Mouse (Mus musculus) G1E-ER4 (cell line): ENCODE measurements around the gene Fcho1. TPM values are rescaled to one million over a fixed set of nuclear protein-coding genes. Genes with fewer than 3 reads are reported as not detected.

Experiments
- GATA1 ChIP-seq: IDR thresholded peaks from one replicate; pipeline ENCODE4 v1.8.0; 2012; ENCODE audit warnings: low read length, inconsistent platforms
- polyA plus RNA-seq: library from polyadenylated mRNA; stranded (reverse); fragments of >175 nt; gene quantifications from 2 replicates; pipeline ENCODE4 v1.2.3, GENCODE M21; 2012

Gene Fcho1
- polyA plus RNA-seq, 1 experiment = 36.1 TPM

DNA sequence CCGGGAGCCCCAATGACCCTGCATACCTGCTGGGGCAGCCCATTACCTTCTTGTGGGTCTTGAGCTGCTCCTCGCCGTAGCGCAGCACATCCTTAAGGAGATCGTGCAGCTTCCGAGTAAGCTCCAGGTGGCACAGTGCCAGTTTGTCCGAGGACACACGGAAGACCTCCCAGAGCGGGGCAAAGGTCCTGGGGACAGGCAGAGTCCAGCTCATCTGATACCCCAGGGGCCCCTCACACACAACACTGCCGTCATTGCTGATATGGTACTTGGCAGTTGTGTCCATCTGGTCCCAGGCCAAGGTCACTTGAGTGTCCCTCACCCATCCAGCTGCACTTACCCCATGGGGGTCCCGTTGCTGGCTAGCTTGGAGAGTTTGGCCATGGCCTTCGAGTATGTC is 8.4 kb downstream of the Fcho1 start:
- TF ChIP-seq GATA1 = no peak

GRCm38 (mm10) chr8:71716561-71717053 is 8.9 kb downstream of the Fcho1 start:
- no peak for TF ChIP-seq GATA1

DNA sequence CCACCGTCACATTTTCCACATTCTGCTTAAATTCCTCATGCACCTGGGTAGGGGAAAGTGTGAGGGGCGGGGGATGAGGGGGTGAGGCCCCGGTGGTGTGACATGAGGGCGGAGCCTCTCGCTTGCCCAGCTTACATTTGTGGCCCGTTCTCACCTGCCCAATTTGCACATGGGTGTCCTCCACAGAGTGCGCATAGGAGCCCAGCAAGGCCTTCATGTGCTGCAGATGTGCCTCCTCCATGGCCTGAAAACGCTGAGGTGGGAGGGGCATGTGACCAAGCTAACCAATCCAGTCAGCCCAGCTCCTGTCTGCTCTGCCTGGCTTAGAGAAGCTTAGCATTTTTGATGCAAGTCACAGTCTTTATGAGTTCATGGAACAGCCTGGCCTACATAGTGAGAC is 10.0 kb downstream of the Fcho1 start:
- TF ChIP-seq GATA1 = no peak

DNA sequence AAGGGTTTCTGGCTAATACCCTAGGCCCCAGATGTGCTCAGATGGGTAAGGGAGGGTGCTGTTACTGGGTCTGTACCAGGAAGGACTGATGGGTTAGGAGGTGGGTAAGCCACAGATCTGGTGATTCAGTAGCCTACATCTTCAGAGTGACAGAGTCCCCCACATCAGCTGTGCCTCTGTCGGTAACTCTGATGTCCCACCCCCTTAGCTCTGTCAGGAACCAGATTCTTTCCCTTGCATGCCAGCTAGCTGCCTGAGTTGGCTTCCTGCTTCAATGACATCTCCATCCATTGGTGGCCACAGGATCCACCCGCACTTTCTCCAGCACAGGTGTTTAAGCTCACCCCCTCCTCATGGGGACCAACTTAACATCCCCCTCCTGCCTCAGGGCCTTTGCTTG is 13.9 kb downstream of the Fcho1 start:
- no peak for TF ChIP-seq GATA1

- no peak for TF ChIP-seq GATA1
These were observed 15.6 kb downstream of the Fcho1 start for GRCm38 (mm10) chr8:71709800-71710446.

- no peak for TF ChIP-seq GATA1
These were observed 16.2 kb downstream of the Fcho1 start for GRCm38 (mm10) chr8:71709134-71709799.

DNA sequence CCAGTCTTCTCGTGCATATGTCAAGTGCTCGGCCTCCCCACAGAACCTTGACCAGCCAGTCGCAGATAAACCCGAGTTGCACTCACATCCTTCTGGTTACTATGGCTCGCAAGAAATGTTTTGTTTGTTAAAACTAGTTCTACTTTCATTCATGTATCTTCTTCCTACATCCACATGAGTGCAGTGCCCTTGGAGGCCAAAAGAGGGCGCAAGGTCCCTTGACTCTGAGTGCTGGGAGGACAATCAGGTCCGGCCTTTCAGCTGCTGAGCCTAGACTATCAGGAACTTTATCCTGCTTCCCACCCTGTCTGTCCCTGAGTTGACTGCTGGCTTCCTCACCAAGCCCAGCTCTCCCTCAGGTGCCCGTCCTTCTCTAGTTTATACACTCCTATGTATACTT is 17.6 kb downstream of the Fcho1 start:
- TF ChIP-seq GATA1 = no peak

DNA sequence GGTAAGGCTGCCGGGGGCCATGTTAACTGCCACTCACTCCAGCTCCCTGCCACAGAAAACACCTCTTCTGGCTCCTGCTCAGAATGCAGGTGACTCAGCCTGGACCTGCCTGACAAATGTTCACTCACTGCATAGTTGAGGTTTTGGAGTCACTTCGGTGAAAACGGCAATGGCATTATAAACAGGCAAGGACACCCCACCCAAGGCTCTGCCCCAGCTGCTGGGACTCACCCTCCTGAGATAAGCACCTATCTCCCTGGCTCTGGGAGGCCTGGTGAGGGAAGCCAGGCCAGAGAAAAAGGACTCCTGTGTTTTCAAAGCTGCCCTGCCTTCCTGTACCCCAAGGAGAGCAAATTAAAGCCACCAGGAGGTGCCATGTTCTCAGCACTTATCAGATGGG is 22.6 kb downstream of the Fcho1 start:
- no peak for TF ChIP-seq GATA1

DNA sequence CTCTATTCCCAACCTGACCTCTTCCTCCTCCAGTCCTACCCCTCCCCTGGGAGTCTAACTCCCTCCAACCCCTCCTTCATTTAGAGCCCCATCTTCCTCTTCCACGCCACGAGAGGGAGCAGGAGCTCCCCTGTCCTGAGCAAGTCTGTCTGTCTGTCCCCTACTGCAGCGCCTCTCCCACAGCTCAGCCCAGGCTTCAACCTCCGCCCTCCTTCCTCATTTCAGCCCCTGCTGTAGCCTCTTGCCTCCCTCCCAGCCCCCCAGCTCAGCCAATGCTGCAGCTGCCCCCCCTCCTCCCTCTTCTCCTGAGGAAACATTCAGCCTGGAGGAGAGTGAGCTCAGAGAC is 23.5 kb downstream of the Fcho1 start:
- no peak for TF ChIP-seq GATA1

GRCm38 (mm10) chr8:71701414-71702086 is 24.0 kb downstream of the Fcho1 start, which contains the start of gene B3gnt3:
TSS of gene B3gnt3 (minus strand) at chr8:71701789.
- no peak for TF ChIP-seq GATA1

DNA sequence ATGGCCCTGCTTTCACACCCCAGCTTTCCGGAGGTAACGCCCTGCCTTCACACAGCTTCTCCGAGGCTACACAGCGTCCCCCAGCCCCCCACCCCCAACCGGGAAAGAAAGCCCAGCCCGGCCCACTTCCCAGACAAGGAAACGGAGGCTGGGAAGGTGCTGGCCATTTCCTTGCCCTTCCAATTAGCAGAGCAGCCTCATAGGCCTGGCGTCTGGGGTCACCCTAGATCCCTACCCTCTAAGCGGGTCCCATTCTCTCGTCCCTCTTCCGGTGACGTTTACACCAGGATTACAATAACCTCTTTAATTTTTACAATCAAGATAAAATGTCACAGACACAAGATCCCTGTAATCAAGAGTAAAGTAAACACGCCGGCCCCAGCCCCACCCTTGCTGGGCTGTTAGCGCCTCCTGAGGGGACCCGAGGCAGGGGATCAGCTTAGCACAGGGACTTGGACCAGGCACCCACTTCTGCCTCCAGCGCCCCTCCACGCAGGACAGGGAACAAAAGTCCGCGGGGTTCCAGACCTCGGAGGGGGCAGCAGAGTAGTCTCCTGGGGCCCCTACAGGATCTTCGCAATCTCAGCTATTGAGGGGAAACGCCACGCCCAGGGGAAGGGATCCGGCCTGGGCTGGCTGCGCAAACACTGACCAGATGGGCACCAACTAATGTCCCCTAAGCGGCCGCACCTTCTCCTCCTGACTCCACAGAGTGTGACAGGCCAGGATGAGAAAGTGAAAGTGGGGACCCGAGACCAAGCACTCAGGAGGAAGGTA is 24.8 kb downstream of the Fcho1 start:
- TF ChIP-seq GATA1 = no peak

DNA sequence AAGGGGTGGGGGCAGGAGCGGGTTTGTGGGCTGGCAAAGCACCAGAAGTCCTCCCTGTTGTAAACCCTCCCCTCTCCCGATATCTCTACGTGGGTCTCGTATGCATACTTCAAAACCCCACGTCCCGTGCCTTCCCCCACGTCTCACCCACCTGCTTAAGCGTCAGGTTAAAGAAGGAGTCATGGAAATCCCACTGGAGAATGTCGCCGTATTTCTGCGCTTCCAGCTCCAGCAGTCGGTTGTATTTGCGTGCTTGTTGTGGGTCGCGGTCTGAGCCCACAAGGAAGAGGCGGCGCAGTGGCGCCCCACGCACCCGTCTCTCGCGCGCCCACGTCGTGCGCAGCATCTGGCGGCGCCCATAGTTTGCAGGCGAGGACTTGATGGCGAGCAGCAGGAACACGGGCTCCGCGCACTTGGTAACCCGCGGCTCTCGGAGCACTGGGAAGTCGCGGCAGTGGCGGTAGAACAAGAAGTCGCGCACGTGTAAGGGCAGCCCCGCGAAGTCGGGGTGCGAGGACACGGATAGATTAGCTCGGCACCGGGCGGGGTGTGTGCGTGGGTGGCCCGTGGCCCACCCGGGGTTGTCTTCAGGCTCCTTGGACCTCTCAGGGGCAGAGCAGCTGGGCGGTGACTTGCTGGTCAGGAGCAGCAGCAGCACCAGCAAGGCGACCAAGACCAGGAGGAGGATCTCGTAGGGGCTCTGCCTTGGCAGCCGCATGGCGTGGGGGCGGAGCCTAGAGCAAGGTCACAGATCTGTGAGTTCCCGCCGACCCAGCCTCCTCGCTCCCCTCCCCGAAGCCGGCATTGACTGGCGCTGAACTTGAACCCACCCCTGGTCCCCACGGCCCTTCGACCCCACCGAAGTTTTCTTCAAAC is 32.1 kb downstream of the Fcho1 start:
- no peak for TF ChIP-seq GATA1

DNA sequence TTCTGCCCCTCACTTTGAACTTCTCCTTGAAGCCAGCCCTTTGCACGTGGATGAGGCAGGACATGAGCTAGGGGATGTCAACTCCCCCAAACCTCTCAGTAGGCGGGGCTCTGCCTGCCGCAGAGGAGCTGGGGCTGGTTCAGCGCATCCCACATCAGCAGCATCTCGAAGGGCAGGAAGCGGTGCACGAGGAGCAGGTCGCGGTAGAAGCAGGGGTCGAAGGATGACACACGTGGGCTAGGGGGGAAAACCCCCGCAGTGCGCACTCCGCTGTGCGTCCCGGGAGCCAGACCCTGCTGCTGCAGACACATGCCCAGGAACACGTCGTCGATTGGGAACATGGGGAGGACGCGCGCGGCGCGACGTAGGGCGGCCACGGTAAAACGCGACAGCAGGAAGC is 33.0 kb downstream of the Fcho1 start:
- no peak for TF ChIP-seq GATA1

- TF ChIP-seq GATA1 = no peak
These were observed 36.5 kb downstream of the Fcho1 start, which contains the start of gene Insl3 for GRCm38 (mm10) chr8:71689028-71689427. TSS of gene Insl3 (plus strand) at chr8:71689214.

DNA sequence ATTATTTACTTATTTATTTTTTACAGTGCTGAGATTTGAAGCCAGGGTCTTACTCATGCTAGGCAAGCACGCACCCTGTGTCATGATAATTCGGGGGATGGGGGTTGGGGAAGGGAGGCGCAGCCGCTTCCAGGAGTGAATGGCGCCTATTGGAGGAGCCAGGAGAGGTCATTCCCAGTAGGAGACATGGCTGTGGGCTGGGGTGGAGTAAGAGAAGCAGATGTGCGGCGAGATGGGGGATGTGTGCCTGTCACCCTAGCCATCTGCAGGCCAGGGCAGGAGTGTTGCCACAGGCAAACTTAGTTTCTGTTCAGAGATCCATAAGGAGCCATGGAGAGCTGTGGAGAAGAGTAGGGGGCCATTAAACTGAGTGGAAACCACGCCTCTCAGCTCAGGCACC is 37.9 kb downstream of the Fcho1 start:
- TF ChIP-seq GATA1 = no peak
